Mouse (Mus musculus) liver, embryonic 14.5 days (tissue): ENCODE measurements at regions not wholly inside any gene's neighbourhood (a gene's known extent, or its start where the extent isn't known, plus 50 kb on each side); places are given as distances from the start of the nearest gene placed in this dataset.
A peak's percentile ranks its signal among the peaks of the same experiment; 100 is the strongest.
"Not testable (repeated sequence)": the region's sequence is repeated elsewhere in the genome, so short reads cannot be mapped to it uniquely, and the experiment has no call there.

Experiments used
- ATAC-seq: fragments of 200-750 bp; cut with Nextera tagmentation; 2 replicates; pipeline ENCODE4 v1.8.0; 2017; ENCODE audit warnings: moderate number of reproducible peaks, mild to moderate bottlenecking, moderate library complexity; ENCODE audit not compliant: insufficient read depth
- DNase-seq, 3 experiments: peaks; one replicate each; pipeline ENCODE4 v3.0.0-alpha.2; 2012 to 2013; ENCODE audit warnings: low read depth in 3 of 3, low spot score in 3 of 3
- H3K27ac ChIP-seq: fragments of 300-500 bp; sonication (generic); 2 replicates; pipeline ENCODE4 v1.5.1; 2014; ENCODE audit warnings: moderate library complexity, mild to moderate bottlenecking, control low read depth, inconsistent platforms
- H3K27me3 ChIP-seq: fragments of 300-500 bp; sonication (generic); 2 replicates; pipeline ENCODE4 v1.6.1; 2014; ENCODE audit warnings: mild to moderate bottlenecking, low read length, moderate library complexity; ENCODE audit not compliant: control insufficient read depth, insufficient read depth
- H3K36me3 ChIP-seq: fragments of 300-500 bp; sonication (generic); replicated peaks from 2 replicates; pipeline ENCODE4 v1.6.1; 2014; ENCODE audit warnings: low read depth; ENCODE audit not compliant: control insufficient read depth, insufficient read depth
- H3K4me1 ChIP-seq, 2 experiments: fragments of 200-500 bp in 1 of 2; fragments of 300-500 bp in 1 of 2; sonication (generic) in 1 of 2; replicated peaks; 2 replicates each; pipeline ENCODE4 v1.6.1; 2012 to 2014; ENCODE audit warnings: antibody characterized with exemption in 1 of 2, inconsistent platforms in 1 of 2, low read length in 1 of 2; ENCODE audit not compliant: control insufficient read depth in 2 of 2, insufficient read depth in 2 of 2
- H3K4me2 ChIP-seq: fragments of 300-500 bp; sonication (generic); 2 replicates; pipeline ENCODE4 v1.6.1; 2014; ENCODE audit warnings: low read depth, mild to moderate bottlenecking, control low read depth, moderate library complexity
- H3K4me3 ChIP-seq, 2 experiments: fragments of 200-500 bp in 1 of 2; fragments of 300-500 bp in 1 of 2; sonication (generic) in 1 of 2; 2 replicates each; pipeline ENCODE4 v1.5.1; 2012 to 2014; ENCODE audit warnings: low read depth in 2 of 2, low read length in 2 of 2, mild to moderate bottlenecking in 2 of 2, control low read depth in 1 of 2, inconsistent platforms in 1 of 2, moderate library complexity in 1 of 2; ENCODE audit not compliant: insufficient read depth in 1 of 2
- H3K9ac ChIP-seq: fragments of 300-500 bp; sonication (generic); replicated peaks from 2 replicates; pipeline ENCODE4 v1.6.1; 2014; ENCODE audit warnings: mild to moderate bottlenecking, control low read depth, moderate library complexity
- H3K9me3 ChIP-seq: fragments of 300-500 bp; sonication (generic); 2 replicates; pipeline ENCODE4 v1.6.1; 2016; ENCODE audit warnings: low read length, mixed read lengths; ENCODE audit not compliant: control insufficient read depth
- CTCF ChIP-seq: IDR thresholded peaks from 2 replicates; pipeline ENCODE4 v1.5.1; 2016; ENCODE audit warnings: antibody characterized with exemption, low read depth, control low read depth
- EP300 ChIP-seq: IDR thresholded peaks from 2 replicates; pipeline ENCODE4 v1.6.1; 2016; ENCODE audit warnings: antibody characterized with exemption, low read depth
- WGBS: fragments of 180-500 bp; shearing (Covaris S2); extraction: QIAGEN DNeasy Blood & Tissue Kit; methylation state at CpG from one replicate; pipeline ENCODE4 v1.1.7; 2014; ENCODE audit not compliant: insufficient replicate concordance; 5-methylcytosine and 5-hydroxymethylcytosine counted together

GRCm38 (mm10) chrX:159061322-159061721 is 148.8 kb upstream of the Rps6ka3 start:
- no peak overlapping the region for H3K27ac ChIP-seq
- H3K4me3 ChIP-seq, result no peak overlapping the region
- no peak for TF ChIP-seq EP300
- no peak for TF ChIP-seq CTCF
- ATAC-seq (no peak), DNase-seq (no peak)
- no peak overlapping the region for H3K4me2 ChIP-seq
- H3K9me3 ChIP-seq, result no peaks in the 10 kb centered on the region
- no peak overlapping the region for H3K9ac ChIP-seq
- no peaks in the 10 kb centered on the region for H3K36me3 ChIP-seq
- no peaks in the 10 kb centered on the region for H3K27me3 ChIP-seq
- H3K4me1 ChIP-seq, result no peaks in the 10 kb centered on the region

- no peak for ATAC-seq
- WGBS, result 38% methylated on average over 2 of the region's 2 CpGs
- no peaks in the 10 kb centered on the region for H3K9me3 ChIP-seq
- DNase-seq, result no peak
- H3K4me2 ChIP-seq, result no peak overlapping the region
- no peak for TF ChIP-seq CTCF
- TF ChIP-seq EP300, result no peak
- no peaks in the 10 kb centered on the region for H3K36me3 ChIP-seq
- H3K4me1 ChIP-seq, result no peaks in the 10 kb centered on the region
- H3K9ac ChIP-seq, result no peak overlapping the region
- no peak overlapping the region for H3K4me3 ChIP-seq
- H3K27me3 ChIP-seq, result no peaks in the 10 kb centered on the region
- H3K27ac ChIP-seq, result no peak overlapping the region
Measured at GRCm38 (mm10) chrX:159066212-159066611, 143.9 kb upstream of the Rps6ka3 start.

DNA sequence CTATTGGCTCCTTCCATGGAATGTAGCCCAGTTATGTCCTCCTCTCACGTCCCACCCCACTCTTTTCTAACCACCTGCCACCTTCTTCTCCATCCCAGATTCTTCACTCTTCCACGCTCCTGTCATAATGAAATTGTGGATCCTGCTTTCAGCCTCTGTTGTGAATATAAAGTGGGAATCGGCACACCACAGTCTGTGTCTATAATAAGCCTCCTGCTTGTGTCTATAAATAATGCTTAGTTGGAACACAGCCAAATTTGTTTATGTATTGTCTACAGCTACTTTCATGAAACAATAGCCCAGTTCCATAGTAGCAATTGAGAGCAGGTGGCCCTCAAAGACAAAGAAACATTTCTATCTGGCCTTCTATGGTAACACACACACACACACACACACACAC is 137.5 kb upstream of the Rps6ka3 start:
- Histone ChIP-seq H3K9ac (no peak overlapping the region), H3K4me3 (no peak overlapping the region), H3K4me1 (no peaks in the 10 kb centered on the region), H3K4me2 (no peak overlapping the region), H3K27me3 (no peaks in the 10 kb centered on the region), H3K9me3 (no peaks in the 10 kb centered on the region), H3K36me3 (no peaks in the 10 kb centered on the region), H3K27ac (no peak overlapping the region)
- TF ChIP-seq EP300, result no peak
- no peak for TF ChIP-seq CTCF
- DNase-seq (no peak), ATAC-seq (no peak)
- 55% methylated on average over 3 of the region's 3 CpGs for WGBS

GRCm38 (mm10) chrX:159073533-159073932 is 136.6 kb upstream of the Rps6ka3 start:
- H3K9ac ChIP-seq, result no peak overlapping the region
- ATAC-seq (no peak), DNase-seq (no peak)
- no peak overlapping the region for H3K4me3 ChIP-seq
- H3K27ac ChIP-seq, result no peak overlapping the region
- no peak overlapping the region for H3K4me2 ChIP-seq
- no peaks in the 10 kb centered on the region for H3K36me3 ChIP-seq
- H3K4me1 ChIP-seq, result no peaks in the 10 kb centered on the region
- no peaks in the 10 kb centered on the region for H3K27me3 ChIP-seq
- no peaks in the 10 kb centered on the region for H3K9me3 ChIP-seq
- TF ChIP-seq EP300 (no peak), CTCF (no peak)

- Histone ChIP-seq H3K36me3 (no peaks in the 10 kb centered on the region), H3K4me2 (no peak overlapping the region), H3K4me3 (no peak overlapping the region), H3K27ac (no peak overlapping the region), H3K27me3 (no peaks in the 10 kb centered on the region), H3K4me1 (no peaks in the 10 kb centered on the region), H3K9me3 (no peaks in the 10 kb centered on the region), H3K9ac (no peak overlapping the region)
- WGBS, result 25% methylated on average over 2 of the region's 2 CpGs
- TF ChIP-seq CTCF (no peak), EP300 (no peak)
- DNase-seq (no peak), ATAC-seq (no peak)
Measured at GRCm38 (mm10) chrX:159080508-159080907, 129.6 kb upstream of the Rps6ka3 start.

DNA sequence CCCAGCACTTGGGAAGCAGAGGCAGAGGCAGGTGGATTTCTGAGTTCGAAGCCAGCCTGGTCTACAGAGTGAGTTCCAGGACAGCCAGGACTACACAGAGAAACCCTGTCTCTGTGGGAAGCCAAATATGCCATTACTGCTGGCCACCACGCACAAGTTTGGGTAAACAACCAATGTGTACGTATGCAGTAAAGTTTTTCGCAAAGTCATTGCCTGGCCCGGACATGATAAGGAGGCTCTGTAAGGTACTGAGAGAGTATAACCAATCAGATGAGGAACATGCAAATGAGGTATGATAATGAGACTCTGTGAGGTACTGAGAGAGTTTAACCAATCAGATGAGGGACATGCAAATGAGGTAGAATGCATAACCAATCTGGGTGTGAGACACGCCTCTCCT is 99.5 kb upstream of the Rps6ka3 start:
- H3K27ac ChIP-seq, H3K4me1 ChIP-seq, H3K4me3 ChIP-seq, H3K27me3 ChIP-seq, H3K36me3 ChIP-seq, DNase-seq, H3K9ac ChIP-seq, H3K9me3 ChIP-seq, H3K4me2 ChIP-seq: not testable (repeated sequence)
- WGBS, result 58% methylated on average over 6 of the region's 6 CpGs
- peak; percentile 35; the same call in 1 of the 2 replicates for ATAC-seq
